10 mouse cellular contexts compared by ENCODE assay signal in the genomic region with DNA sequence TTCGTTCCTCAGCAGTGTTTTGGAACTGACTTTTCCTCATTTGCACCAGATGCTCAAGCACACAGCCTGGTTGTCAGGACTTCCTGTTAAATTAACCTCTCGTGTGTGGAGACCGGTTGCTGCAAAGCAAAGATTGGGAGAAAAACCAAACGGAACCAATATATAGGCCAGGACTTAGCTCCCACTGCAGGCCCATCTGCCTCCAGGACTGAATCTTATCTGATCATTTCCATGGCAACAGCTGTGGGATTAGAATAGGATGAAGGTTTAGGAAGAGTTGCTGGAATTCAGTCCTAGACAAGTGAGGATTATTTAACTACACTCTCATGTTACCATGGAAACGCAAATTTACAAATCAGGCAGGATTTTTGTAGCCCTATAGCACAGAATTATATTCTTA.
A peak's percentile ranks its signal among the peaks of the same experiment; 100 is the strongest.
DNase-seq lines count a peak whose midpoint lies in the region; ATAC-seq and TF ChIP-seq lines count a peak whose summit lies in the region.
"Had no signal": no experiment of that assay in that cellular context is flagged by ENCODE, and none has a peak within 500 bp of the region (broad histone marks: within the 10 kb centered on the region; RNA-seq: fewer than 3 reads in every experiment).

No protein-coding gene starts in this region.

- ATAC-seq in embryonic facial prominence, embryonic 14.5 days (ENCODE audit: low read depth) = no peak
- no peak for ATAC-seq in megakaryocyte progenitor cell, adult 5-6 weeks (replicated peaks; ENCODE audit: poor library complexity)
- ATAC-seq in heart, embryonic 12.5 days (ENCODE audit: insufficient number of reproducible peaks, low FRiP score) = no peak

- H3K27me3 ChIP-seq in embryonic facial prominence, embryonic 14.5 days (replicated peaks; ENCODE audit: control insufficient read depth, insufficient read depth, low read length) = no peaks in the 10 kb centered on the region
- no peaks in the 10 kb centered on the region for H3K27me3 ChIP-seq in heart, embryonic 12.5 days (replicated peaks)

- TF ChIP-seq CTCF in left cerebral cortex, adult 2 months (IDR thresholded peaks at IDR 0.05) = no peak

- no peak overlapping the region for H3K4me3 ChIP-seq in embryonic facial prominence, embryonic 14.5 days (ENCODE audit: low read depth, low read length)
- H3K4me3 ChIP-seq in left cerebral cortex, adult 2 months = no peak overlapping the region
- no peak overlapping the region for H3K4me3 ChIP-seq in heart, embryonic 12.5 days

- H3K9me3 ChIP-seq in embryonic facial prominence, embryonic 14.5 days (ENCODE audit: control insufficient read depth, low read length) = no peaks in the 10 kb centered on the region
- no peaks in the 10 kb centered on the region for H3K9me3 ChIP-seq in heart, embryonic 12.5 days (replicated peaks)

- H3K27ac ChIP-seq in embryonic facial prominence, embryonic 14.5 days (replicated peaks; ENCODE audit: low read depth, low read length) = no peak overlapping the region
- peak overlapping the region; percentile 68; the same call in 1 of the 2 replicates for H3K27ac ChIP-seq in left cerebral cortex, adult 2 months
- no peak overlapping the region for H3K27ac ChIP-seq in heart, embryonic 12.5 days (ENCODE audit: poor library complexity, severe bottlenecking)
- H3K27ac ChIP-seq: macrophage had no signal

- DNase-seq in embryonic facial prominence, embryonic 14.5 days (ENCODE audit: low spot score) = peak; percentile 26
- DNase-seq in frontal cortex, postnatal 36 days (ENCODE audit: low spot score in 2 of 2) = peak; percentile 20 to 33
- peak; percentile 12 for DNase-seq in left cerebral cortex, adult 2 months (ENCODE audit: extremely low spot score in 1 of 2, low spot score in 2 of 2)
- DNase-seq in retina, postnatal 1 day = peak; percentile 52
- no peak for DNase-seq in cerebellum, postnatal 25 days
- no peak for DNase-seq in thymus, adult 18-20 months

- H3K4me2 ChIP-seq in embryonic facial prominence, embryonic 14.5 days (ENCODE audit: low read depth, low read length) = no peak overlapping the region
- no peak overlapping the region for H3K4me2 ChIP-seq in heart, embryonic 12.5 days

- H3K4me1 ChIP-seq in embryonic facial prominence, embryonic 14.5 days (ENCODE audit: control insufficient read depth, insufficient read depth, low read length) = no peaks in the 10 kb centered on the region; the same call in 1 of the 2 replicates
- no peaks in the 10 kb centered on the region for H3K4me1 ChIP-seq in heart, embryonic 12.5 days (replicated peaks)

- WGBS in embryonic facial prominence, embryonic 14.5 days = 24% methylated on average over 5 of the region's 5 CpGs
- WGBS in heart, embryonic 12.5 days = 46% methylated on average over 5 of the region's 5 CpGs

- intact Hi-C loops in left cerebral cortex, adult 2 months (cut with DNase I) = no loop called here

- no peaks in the 10 kb centered on the region for H3K36me3 ChIP-seq in embryonic facial prominence, embryonic 14.5 days (ENCODE audit: control insufficient read depth, insufficient read depth, low read length)
- no peaks in the 10 kb centered on the region for H3K36me3 ChIP-seq in heart, embryonic 12.5 days
- H3K36me3 ChIP-seq: G1E had no signal

- no peak overlapping the region for H3K9ac ChIP-seq in embryonic facial prominence, embryonic 14.5 days (ENCODE audit: low read depth, low read length)
- no peak overlapping the region for H3K9ac ChIP-seq in heart, embryonic 12.5 days

Comparison
In these comparisons a context has a peak if more than half of its experiments do, and no peak if none do; other contexts are left out.
1. DNase-seq: peak in embryonic facial prominence, embryonic 14.5 days (single experiment), frontal cortex, postnatal 36 days (2 of 2), left cerebral cortex, adult 2 months (2 of 2) and retina, postnatal 1 day (single experiment); none in cerebellum, postnatal 25 days (0 of 2) and thymus, adult 18-20 months (0 of 2).